Mouse (Mus musculus): ENCODE measurements around the gene Ntn3.

- no peak for TF ChIP-seq POLR2A (IDR thresholded peaks at IDR 0.05; ENCODE audit: insufficient read depth, low read depth, low read length)
- no peak for TF ChIP-seq EP300 (IDR thresholded peaks at IDR 0.05; ENCODE audit: insufficient read depth, low read depth, low read length)
- TF ChIP-seq CTCF (IDR thresholded peaks at IDR 0.05), result no peak
Observed at GRCm38 (mm10) chr17:24216836-24217235, 7.5 kb upstream of the Ntn3 start.
